Mouse (Mus musculus): ENCODE results near the gene Lsamp. TPM values are rescaled to one million over a fixed set of nuclear protein-coding genes. Genes with fewer than 3 reads are reported as not detected.

Lsamp gene
- polyA plus RNA-seq, 3 experiments from 2014 or later = 0.28 TPM; not detected in 2

- no peak for ATAC-seq
These were observed 1572.9 kb downstream of the Lsamp start for GRCm38 (mm10) chr16:41557104-41557503.

GRCm38 (mm10) chr16:41565233-41565632 is 1581.1 kb downstream of the Lsamp start:
- no peak for ATAC-seq

GRCm38 (mm10) chr16:41588675-41589301 is 1604.6 kb downstream of the Lsamp start:
- ATAC-seq = no peak

- no peak for ATAC-seq
These were observed 1628.1 kb downstream of the Lsamp start for GRCm38 (mm10) chr16:41612229-41612628.

- ATAC-seq = no peak
These were observed 1639.7 kb downstream of the Lsamp start for GRCm38 (mm10) chr16:41623871-41624270.

- ATAC-seq = no peak
These were observed 1649.7 kb downstream of the Lsamp start for GRCm38 (mm10) chr16:41633898-41634297.

- no peak for ATAC-seq
These were observed 1656.7 kb downstream of the Lsamp start for GRCm38 (mm10) chr16:41640876-41641275.

GRCm38 (mm10) chr16:41653261-41653660 is 1669.1 kb downstream of the Lsamp start:
- ATAC-seq = no peak

- no peak for ATAC-seq
These were observed 1690.3 kb downstream of the Lsamp start for GRCm38 (mm10) chr16:41674316-41675038.

GRCm38 (mm10) chr16:41675774-41676173 is 1691.6 kb downstream of the Lsamp start:
- ATAC-seq = no peak

GRCm38 (mm10) chr16:41692435-41692834 is 1708.3 kb downstream of the Lsamp start:
- no peak for ATAC-seq

GRCm38 (mm10) chr16:41701790-41702428 is 1717.7 kb downstream of the Lsamp start:
- ATAC-seq = no peak

- no peak for ATAC-seq
These were observed 1744.9 kb downstream of the Lsamp start for GRCm38 (mm10) chr16:41728900-41729585.

GRCm38 (mm10) chr16:41729911-41730310 is 1745.8 kb downstream of the Lsamp start:
- no peak for ATAC-seq

GRCm38 (mm10) chr16:41745037-41745436 is 1760.9 kb downstream of the Lsamp start:
- ATAC-seq = no peak

GRCm38 (mm10) chr16:41746235-41746911 is 1762.2 kb downstream of the Lsamp start:
- ATAC-seq = no peak

GRCm38 (mm10) chr16:41747874-41748273 is 1763.7 kb downstream of the Lsamp start:
- ATAC-seq = no peak

- ATAC-seq = no peak
These were observed 1764.6 kb downstream of the Lsamp start for GRCm38 (mm10) chr16:41748759-41749158.

- no peak for ATAC-seq
These were observed 1780.1 kb downstream of the Lsamp start for GRCm38 (mm10) chr16:41764285-41764684.

GRCm38 (mm10) chr16:41771427-41772125 is 1787.4 kb downstream of the Lsamp start:
- no peak for ATAC-seq

- ATAC-seq = no peak
These were observed 1793.4 kb downstream of the Lsamp start for GRCm38 (mm10) chr16:41777586-41777985.

- ATAC-seq = no peak
These were observed 1801.4 kb downstream of the Lsamp start for GRCm38 (mm10) chr16:41785600-41785999.
